Mouse (Mus musculus) testis, postnatal 10 days (tissue): Measurements from ENCODE around the gene Csn1s1.

Experiments
- DNase-seq: peaks from one replicate; pipeline ENCODE4 v3.0.0; 2021; ENCODE audit warnings: low spot score

Csn1s1 gene

GRCm38 (mm10) chr5:87665908-87666307 is at the start of gene Csn1s1:
Gene Csn1s1, plus strand, starts transcription at chr5:87666208.
- no peak for DNase-seq

DNA sequence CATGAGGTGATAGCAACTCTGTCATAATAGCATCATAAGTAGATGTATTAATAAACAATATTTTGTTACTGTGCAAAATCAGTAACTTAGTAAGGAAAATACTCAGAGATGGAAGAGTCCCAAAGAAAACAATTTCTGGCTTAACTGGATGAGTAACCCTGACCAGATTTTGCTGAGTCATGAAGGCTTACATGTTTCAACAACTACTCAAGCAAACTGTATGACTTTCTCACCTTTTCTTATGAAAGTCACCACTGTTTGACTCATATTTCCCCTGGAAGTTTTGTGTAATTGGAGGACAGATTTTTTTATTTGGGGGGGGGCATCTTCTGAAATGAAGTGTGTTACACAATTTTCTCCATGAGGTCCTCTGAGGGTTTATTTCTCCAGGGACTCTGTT is 43.3 kb upstream of the Csn1s1 start:
- no peak for DNase-seq

DNA sequence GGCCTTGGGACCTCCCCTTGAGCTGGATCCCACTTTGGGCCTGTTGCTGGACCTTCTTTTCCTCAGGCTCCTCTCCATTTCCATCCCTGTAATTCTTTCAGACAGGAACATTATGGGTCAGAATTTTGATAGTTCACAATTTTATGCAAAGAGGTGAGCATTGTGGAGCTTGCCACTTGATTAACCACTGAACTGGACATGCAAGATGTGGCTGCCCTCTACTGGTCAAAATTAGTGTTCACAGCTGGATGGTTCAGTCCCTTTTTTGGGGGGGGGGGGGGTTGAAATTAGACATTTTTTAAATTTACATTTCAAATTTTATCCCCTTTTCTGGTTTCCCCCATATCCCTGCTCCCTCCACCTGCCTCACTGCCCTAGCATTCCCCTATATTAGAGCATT is 23.2 kb upstream of the Csn1s1 start:
- peak; percentile 50 for DNase-seq

GRCm38 (mm10) chr5:87699530-87699929 is 33.5 kb downstream of the Csn1s1 start, which contains the start of gene Csn2:
Gene Csn2, minus strand, starts transcription at chr5:87699630.
- no peak for DNase-seq

GRCm38 (mm10) chr5:87705891-87706290 is 39.9 kb downstream of the Csn1s1 start:
- no peak for DNase-seq
